Mouse (Mus musculus) intestine, embryonic 15.5 days (tissue): Measurements from ENCODE around the gene Ptprr. TPM values are rescaled to one million over a fixed set of nuclear protein-coding genes. Genes with fewer than 3 reads are reported as not detected.

ENCODE experiments used
- ATAC-seq: fragments of 200-750 bp; cut with Nextera tagmentation; 2 replicates; pipeline ENCODE4 v1.8.0; 2017; ENCODE audit warnings: moderate TSS enrichment, moderate library complexity
- H3K27ac ChIP-seq: fragments of 300-500 bp; sonication (generic); 2 replicates; pipeline ENCODE4 v1.5.1; 2015; ENCODE audit warnings: mild to moderate bottlenecking, inconsistent platforms
- H3K27me3 ChIP-seq: fragments of 300-500 bp; sonication (generic); replicated peaks from 2 replicates; pipeline ENCODE4 v1.6.1; 2015; ENCODE audit warnings: inconsistent platforms
- H3K36me3 ChIP-seq: fragments of 300-500 bp; sonication (generic); 2 replicates; pipeline ENCODE4 v1.6.1; 2015; ENCODE audit warnings: inconsistent platforms
- H3K4me1 ChIP-seq: fragments of 300-500 bp; sonication (generic); replicated peaks from 2 replicates; pipeline ENCODE4 v1.6.1; 2015; ENCODE audit warnings: inconsistent platforms
- H3K4me2 ChIP-seq: fragments of 300-500 bp; sonication (generic); replicated peaks from 2 replicates; pipeline ENCODE4 v1.6.1; 2015; ENCODE audit warnings: mild to moderate bottlenecking, inconsistent platforms
- H3K4me3 ChIP-seq: fragments of 300-500 bp; sonication (generic); replicated peaks from 2 replicates; pipeline ENCODE4 v1.5.1; 2015; ENCODE audit warnings: inconsistent platforms
- H3K9ac ChIP-seq: fragments of 300-500 bp; sonication (generic); 2 replicates; pipeline ENCODE4 v1.6.1; 2015; ENCODE audit warnings: inconsistent platforms
- H3K9me3 ChIP-seq: fragments of 300-500 bp; sonication (generic); 2 replicates; pipeline ENCODE4 v1.6.1; 2016; ENCODE audit warnings: inconsistent platforms
- WGBS: fragments of 180-500 bp; shearing (Covaris S2); methylation state at CpG from one replicate; pipeline ENCODE4 v1.1.7; 2015; 5-methylcytosine and 5-hydroxymethylcytosine counted together
- polyA plus RNA-seq: library from polyadenylated mRNA; unstranded; fragments of >200 nt; fragmentation: Nextera tagmentation; extraction: Ambion mirVana; gene quantifications from 2 replicates; pipeline ENCODE4 v1.2.1, GENCODE M21; 2015

Ptprr gene
- polyA plus RNA-seq, 1 experiment from 2014 or later: 3.7 TPM

DNA sequence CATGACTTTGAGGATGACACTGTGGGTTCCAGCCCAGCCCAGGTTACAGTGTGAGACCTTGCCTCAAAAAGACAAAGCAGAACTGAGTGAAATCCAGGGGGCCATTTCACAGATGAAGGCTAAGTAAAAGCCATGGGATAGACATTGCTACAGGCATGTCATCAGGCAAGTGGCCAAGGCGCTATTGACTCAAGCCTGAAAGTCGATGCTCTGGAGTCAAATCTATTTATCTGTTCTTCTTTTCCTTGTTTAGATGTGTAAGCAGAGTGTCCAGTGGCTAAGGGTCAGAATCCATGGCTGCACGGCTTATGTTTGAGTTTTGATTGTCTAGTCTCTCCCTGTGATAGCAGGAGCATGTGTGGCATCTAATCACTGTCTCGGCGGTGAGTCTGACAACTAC lies 60.6 kb downstream of the Ptprr start:
- Histone ChIP-seq H3K9ac (no peak overlapping the region), H3K4me1 (no peaks in the 10 kb centered on the region), H3K27me3 (no peaks in the 10 kb centered on the region), H3K27ac (no peak overlapping the region), H3K36me3 (no peaks in the 10 kb centered on the region), H3K4me2 (no peak overlapping the region), H3K4me3 (no peak overlapping the region), H3K9me3 (no peaks in the 10 kb centered on the region)
- ATAC-seq: no peak
- WGBS: 69% methylated on average over 5 of the region's 5 CpGs

DNA sequence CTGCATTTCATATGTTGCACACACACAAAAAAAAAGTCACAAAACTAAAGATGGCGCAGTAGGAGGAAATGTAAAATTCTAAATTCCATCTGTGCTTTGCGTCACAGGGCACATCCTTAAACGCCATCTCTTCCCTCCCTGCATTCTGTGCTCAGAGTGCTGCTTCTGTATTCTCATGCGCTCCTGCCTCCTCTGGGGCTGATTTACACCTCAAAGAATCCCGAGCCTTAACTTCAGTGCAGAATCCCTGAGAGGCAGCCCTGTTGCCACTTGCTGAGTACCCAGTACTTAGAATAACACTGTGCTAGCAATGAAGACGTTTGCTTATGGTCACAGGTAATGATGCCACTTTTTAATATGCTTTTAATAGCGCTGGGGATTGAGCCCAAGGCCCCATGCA lies 61.4 kb downstream of the Ptprr start:
- ATAC-seq: no peak
- Histone ChIP-seq H3K9ac (no peak overlapping the region), H3K4me2 (no peak overlapping the region), H3K9me3 (no peaks in the 10 kb centered on the region), H3K4me3 (no peak overlapping the region), H3K27me3 (no peaks in the 10 kb centered on the region), H3K27ac (no peak overlapping the region), H3K4me1 (no peaks in the 10 kb centered on the region), H3K36me3 (no peaks in the 10 kb centered on the region)
- 44% methylated on average over 7 of the region's 7 CpGs for WGBS

GRCm38 (mm10) chr10:116080841-116081240 lies 62.8 kb downstream of the Ptprr start:
- no peaks in the 10 kb centered on the region for H3K36me3 ChIP-seq
- ATAC-seq: no peak
- H3K27me3 ChIP-seq: no peaks in the 10 kb centered on the region
- no peaks in the 10 kb centered on the region for H3K4me1 ChIP-seq
- H3K4me3 ChIP-seq: no peak overlapping the region
- H3K4me2 ChIP-seq: no peak overlapping the region
- no peak overlapping the region for H3K9ac ChIP-seq
- no peak overlapping the region for H3K27ac ChIP-seq
- 82% methylated on average over 6 of the region's 6 CpGs for WGBS
- H3K9me3 ChIP-seq: no peaks in the 10 kb centered on the region

- WGBS: 23% methylated on average over 3 of the region's 3 CpGs
- H3K9me3 ChIP-seq: no peaks in the 10 kb centered on the region
- ATAC-seq: no peak
- no peaks in the 10 kb centered on the region for H3K36me3 ChIP-seq
- no peaks in the 10 kb centered on the region for H3K4me1 ChIP-seq
- H3K4me2 ChIP-seq: no peak overlapping the region
- H3K27me3 ChIP-seq: no peaks in the 10 kb centered on the region
- H3K27ac ChIP-seq: no peak overlapping the region
- no peak overlapping the region for H3K9ac ChIP-seq
- H3K4me3 ChIP-seq: no peak overlapping the region
Observed at GRCm38 (mm10) chr10:116083965-116084364, 66.0 kb downstream of the Ptprr start.

GRCm38 (mm10) chr10:116096466-116096865 lies 78.5 kb downstream of the Ptprr start:
- no peak overlapping the region for H3K9ac ChIP-seq
- no peaks in the 10 kb centered on the region for H3K27me3 ChIP-seq
- H3K36me3 ChIP-seq: no peaks in the 10 kb centered on the region
- H3K27ac ChIP-seq: no peak overlapping the region
- no peaks in the 10 kb centered on the region for H3K9me3 ChIP-seq
- no peak overlapping the region for H3K4me2 ChIP-seq
- H3K4me1 ChIP-seq: no peaks in the 10 kb centered on the region
- no peak for ATAC-seq
- WGBS: 88% methylated on average over 13 of the region's 13 CpGs
- H3K4me3 ChIP-seq: no peak overlapping the region

DNA sequence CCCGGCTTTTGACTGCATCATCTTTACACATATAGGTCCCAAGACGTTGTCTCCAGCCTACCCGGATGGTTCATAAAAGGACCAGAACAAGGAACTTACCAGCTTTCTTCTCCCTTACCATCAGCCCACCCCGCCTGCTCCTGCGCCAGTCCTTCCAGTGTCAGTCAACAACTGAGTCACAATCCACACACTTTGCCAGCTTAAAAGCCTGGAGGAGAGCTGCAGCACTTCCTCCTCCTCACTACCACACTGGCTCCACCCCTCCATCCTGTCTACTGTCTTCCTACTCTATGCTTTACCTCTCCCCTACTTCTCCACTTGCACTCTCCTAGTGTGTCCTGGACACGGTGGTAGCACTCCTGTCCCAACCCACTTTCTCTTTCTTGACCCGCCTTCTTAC lies 80.5 kb downstream of the Ptprr start:
- H3K36me3 ChIP-seq: no peaks in the 10 kb centered on the region
- no peaks in the 10 kb centered on the region for H3K4me1 ChIP-seq
- no peak overlapping the region for H3K27ac ChIP-seq
- no peak overlapping the region for H3K9ac ChIP-seq
- H3K4me3 ChIP-seq: no peak overlapping the region
- no peak overlapping the region for H3K4me2 ChIP-seq
- 90% methylated on average over 7 of the region's 7 CpGs for WGBS
- ATAC-seq: no peak
- H3K9me3 ChIP-seq: no peaks in the 10 kb centered on the region
- no peaks in the 10 kb centered on the region for H3K27me3 ChIP-seq

DNA sequence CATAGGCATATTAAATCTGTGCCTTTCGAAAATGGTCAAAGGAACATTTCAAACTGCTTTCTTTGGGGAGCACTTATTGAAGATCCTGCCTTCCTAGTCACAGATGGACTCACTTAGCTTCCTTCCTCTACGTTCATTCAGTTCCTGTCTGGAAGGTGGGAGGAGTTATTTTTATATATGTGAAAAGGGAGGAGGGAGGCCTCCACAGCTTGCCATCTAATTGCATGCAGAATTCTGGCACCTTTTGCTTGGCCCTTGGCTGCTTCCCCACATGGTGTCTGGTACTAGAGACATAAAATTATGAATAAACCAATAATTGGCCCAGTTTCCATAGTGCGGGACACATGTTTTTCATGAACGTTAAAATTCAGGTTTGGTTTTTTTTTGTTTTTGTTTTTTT lies 90.2 kb downstream of the Ptprr start:
- Histone ChIP-seq H3K9ac (no peak overlapping the region), H3K4me3 (no peak overlapping the region), H3K4me2 (no peak overlapping the region), H3K36me3 (no peaks in the 10 kb centered on the region), H3K27ac (no peak overlapping the region), H3K9me3 (no peaks in the 10 kb centered on the region), H3K27me3 (no peaks in the 10 kb centered on the region), H3K4me1 (no peaks in the 10 kb centered on the region)
- WGBS: 84% methylated on average over 4 of the region's 4 CpGs
- no peak for ATAC-seq

GRCm38 (mm10) chr10:116108730-116109129 lies 90.7 kb downstream of the Ptprr start:
- no peaks in the 10 kb centered on the region for H3K36me3 ChIP-seq
- ATAC-seq: no peak
- no peak overlapping the region for H3K9ac ChIP-seq
- no peak overlapping the region for H3K4me2 ChIP-seq
- no peaks in the 10 kb centered on the region for H3K4me1 ChIP-seq
- H3K27me3 ChIP-seq: no peaks in the 10 kb centered on the region
- no peaks in the 10 kb centered on the region for H3K9me3 ChIP-seq
- no peak overlapping the region for H3K27ac ChIP-seq
- WGBS: 90% methylated on average over 1 of the region's 1 CpGs
- no peak overlapping the region for H3K4me3 ChIP-seq

DNA sequence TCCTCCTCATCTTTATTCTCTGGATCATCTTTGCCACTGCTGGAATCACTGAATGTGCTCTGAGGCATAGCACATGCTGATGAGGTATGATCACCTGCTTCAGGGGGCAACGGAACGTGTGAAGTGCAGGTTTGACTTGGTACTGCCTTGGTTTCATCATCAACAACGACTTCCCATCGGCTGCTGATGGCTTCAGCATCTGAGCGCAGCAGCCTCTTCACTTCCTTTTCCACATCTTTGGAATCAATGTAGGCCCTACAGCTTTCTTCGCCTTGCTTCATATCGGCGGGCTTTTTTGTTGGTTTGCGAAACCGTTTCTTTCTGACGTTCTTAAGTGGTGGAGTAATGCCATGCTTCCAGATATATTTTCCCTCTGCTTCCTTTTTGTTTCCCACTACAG lies 94.9 kb downstream of the Ptprr start:
- Histone ChIP-seq H3K36me3 (no peaks in the 10 kb centered on the region), H3K27me3 (no peaks in the 10 kb centered on the region), H3K9ac (no peak overlapping the region), H3K27ac (no peak overlapping the region), H3K9me3 (no peaks in the 10 kb centered on the region), H3K4me3 (no peak overlapping the region), H3K4me2 (no peak overlapping the region), H3K4me1 (no peaks in the 10 kb centered on the region)
- WGBS: 95% methylated on average over 11 of the region's 11 CpGs
- no peak for ATAC-seq

- H3K9ac ChIP-seq: no peak within 1 kb of the TSS
- 95% methylated on average over 39 of the region's 39 CpGs for WGBS
- no peaks in the 10 kb centered on the region for H3K9me3 ChIP-seq
- H3K27me3 ChIP-seq: no peaks in the 10 kb centered on the region
- H3K4me2 ChIP-seq: no peak within 1 kb of the TSS
- no peak for ATAC-seq
- no peak within 1 kb of the TSS for H3K27ac ChIP-seq
- no peaks in the 10 kb centered on the region for H3K36me3 ChIP-seq
- no peaks in the 10 kb centered on the region for H3K4me1 ChIP-seq
- no peak within 1 kb of the TSS for H3K4me3 ChIP-seq
Observed at GRCm38 (mm10) chr10:116113867-116114474, 96.0 kb downstream of the Ptprr start, which contains the start of gene 4933416C03Rik. Gene 4933416C03Rik, minus strand, starts transcription at chr10:116113917.

- Histone ChIP-seq H3K27me3 (no peaks in the 10 kb centered on the region), H3K4me1 (no peaks in the 10 kb centered on the region), H3K27ac (no peak overlapping the region), H3K36me3 (no peaks in the 10 kb centered on the region), H3K9me3 (no peaks in the 10 kb centered on the region), H3K4me3 (no peak overlapping the region), H3K4me2 (no peak overlapping the region), H3K9ac (no peak overlapping the region)
- peak; percentile 51; the same call in 1 of the 2 replicates for ATAC-seq
- WGBS: 50% methylated on average over 4 of the region's 4 CpGs
Observed at GRCm38 (mm10) chr10:116115881-116116677, 98.1 kb downstream of the Ptprr start.

GRCm38 (mm10) chr10:116117060-116117459 lies 99.0 kb downstream of the Ptprr start:
- no peak overlapping the region for H3K9ac ChIP-seq
- H3K4me3 ChIP-seq: no peak overlapping the region
- H3K4me1 ChIP-seq: no peaks in the 10 kb centered on the region
- H3K4me2 ChIP-seq: no peak overlapping the region
- H3K9me3 ChIP-seq: no peaks in the 10 kb centered on the region
- WGBS: 52% methylated on average over 8 of the region's 8 CpGs
- H3K27me3 ChIP-seq: no peaks in the 10 kb centered on the region
- peak; percentile 62; the same call in 1 of the 2 replicates for ATAC-seq
- H3K36me3 ChIP-seq: no peaks in the 10 kb centered on the region
- H3K27ac ChIP-seq: no peak overlapping the region

GRCm38 (mm10) chr10:116121463-116121862 lies 103.5 kb downstream of the Ptprr start:
- no peak for ATAC-seq
- Histone ChIP-seq H3K4me1 (no peaks in the 10 kb centered on the region), H3K9ac (no peak overlapping the region), H3K27me3 (no peaks in the 10 kb centered on the region), H3K27ac (no peak overlapping the region), H3K4me3 (no peak overlapping the region), H3K4me2 (no peak overlapping the region), H3K9me3 (no peaks in the 10 kb centered on the region), H3K36me3 (no peaks in the 10 kb centered on the region)
- WGBS: 86% methylated on average over 2 of the region's 2 CpGs
